Mouse (Mus musculus): ENCODE results near the gene Ccdc85b. TPM values are rescaled to one million over a fixed set of nuclear protein-coding genes. Genes with fewer than 3 reads are reported as not detected.
A peak's percentile ranks its signal among the peaks of the same experiment; 100 is the strongest.
"Not testable (repeated sequence)": the region's sequence is repeated elsewhere in the genome, so short reads cannot be mapped to it uniquely, and the experiment has no call there.

Ccdc85b gene
- total and polyA plus RNA-seq, 3 experiments = 3.0 to 13.1 (median 3.3) TPM

- ATAC-seq (ENCODE audit: extremely low read depth, insufficient number of reproducible peaks, low FRiP score, poor library complexity, severe bottlenecking) (no peak), DNase-seq (ENCODE audit: low spot score) (no peak)
- TF ChIP-seq TAL1 (conservative IDR thresholded peaks at IDR 0.05; ENCODE audit: low read depth, low read length) (no peak), GATA2 (IDR thresholded peaks at IDR 0.05; ENCODE audit: borderline replicate concordance, low read depth, low read length) (no peak), POLR2AphosphoS5 (IDR thresholded peaks at IDR 0.05; ENCODE audit: insufficient replicate concordance, low read depth, low read length) (no peak), GATA1 (IDR thresholded peaks at IDR 0.05; ENCODE audit: borderline replicate concordance, low read length) (no peak), CTCF (IDR thresholded peaks at IDR 0.05; ENCODE audit: low read depth, low read length) (no peak)
- Histone ChIP-seq H3K27me3 (ENCODE audit: insufficient read depth, low read length) (peaks cover 8% of the 10 kb centered on the region; the same call in 1 of the 2 replicates), H3K36me3 (replicated peaks) (peaks cover 6% of the 10 kb centered on the region), H3K9me3 (replicated peaks) (no peaks in the 10 kb centered on the region), H3K4me1 (ENCODE audit: insufficient read depth, low read depth, low read length) (peaks cover 34% of the 10 kb centered on the region), H3K4me3 (ENCODE audit: low read depth, low read length) (no peak overlapping the region)
These were observed 48.6 kb downstream of the Ccdc85b start for GRCm38 (mm10) chr19:5409068-5409467.

- Histone ChIP-seq H3K36me3 (replicated peaks) (peaks cover 6% of the 10 kb centered on the region), H3K9me3 (replicated peaks) (no peaks in the 10 kb centered on the region), H3K27me3 (ENCODE audit: insufficient read depth, low read length) (peaks cover 8% of the 10 kb centered on the region; the same call in 1 of the 2 replicates), H3K4me3 (ENCODE audit: low read depth, low read length) (no peak overlapping the region), H3K4me1 (ENCODE audit: insufficient read depth, low read depth, low read length) (peaks cover 34% of the 10 kb centered on the region)
- TF ChIP-seq GATA2 (IDR thresholded peaks at IDR 0.05; ENCODE audit: borderline replicate concordance, low read depth, low read length) (no peak), TAL1 (conservative IDR thresholded peaks at IDR 0.05; ENCODE audit: low read depth, low read length) (no peak), GATA1 (IDR thresholded peaks at IDR 0.05; ENCODE audit: borderline replicate concordance, low read length) (no peak), CTCF (IDR thresholded peaks at IDR 0.05; ENCODE audit: low read depth, low read length) (no peak), POLR2AphosphoS5 (IDR thresholded peaks at IDR 0.05; ENCODE audit: insufficient replicate concordance, low read depth, low read length) (no peak)
- no peak for ATAC-seq (ENCODE audit: extremely low read depth, insufficient number of reproducible peaks, low FRiP score, poor library complexity, severe bottlenecking)
- no peak for DNase-seq (ENCODE audit: low spot score)
These were observed 49.4 kb downstream of the Ccdc85b start for GRCm38 (mm10) chr19:5408057-5409001.

GRCm38 (mm10) chr19:5407133-5407532 lies 50.6 kb downstream of the Ccdc85b start:
- H3K4me1 ChIP-seq (ENCODE audit: insufficient read depth, low read depth, low read length) = peaks cover 36% of the 10 kb centered on the region
- no peak for DNase-seq (ENCODE audit: low spot score)
- TF ChIP-seq CTCF (IDR thresholded peaks at IDR 0.05; ENCODE audit: low read depth, low read length) = peak; percentile 29; the same call in 1 of the 2 replicates
- no peak for TF ChIP-seq GATA1 (IDR thresholded peaks at IDR 0.05; ENCODE audit: borderline replicate concordance, low read length)
- ATAC-seq (ENCODE audit: extremely low read depth, insufficient number of reproducible peaks, low FRiP score, poor library complexity, severe bottlenecking) = no peak
- peak overlapping the region; percentile 69 for H3K4me3 ChIP-seq (ENCODE audit: low read depth, low read length)
- peaks cover 8% of the 10 kb centered on the region; the same call in 1 of the 2 replicates for H3K27me3 ChIP-seq (ENCODE audit: insufficient read depth, low read length)
- no peaks in the 10 kb centered on the region for H3K9me3 ChIP-seq (replicated peaks)
- peaks cover 6% of the 10 kb centered on the region for H3K36me3 ChIP-seq (replicated peaks)

GRCm38 (mm10) chr19:5406531-5407126 lies 51.1 kb downstream of the Ccdc85b start:
- not testable (repeated sequence) for H3K36me3 ChIP-seq (replicated peaks); DNase-seq (ENCODE audit: low spot score); H3K9me3 ChIP-seq (replicated peaks); H3K27me3 ChIP-seq (ENCODE audit: insufficient read depth, low read length); ATAC-seq (ENCODE audit: extremely low read depth, insufficient number of reproducible peaks, low FRiP score, poor library complexity, severe bottlenecking)
- H3K4me1 ChIP-seq (ENCODE audit: insufficient read depth, low read depth, low read length) = peaks cover 38% of the 10 kb centered on the region
- H3K4me3 ChIP-seq (ENCODE audit: low read depth, low read length) = peak overlapping the region; percentile 69

- no peak for ATAC-seq (ENCODE audit: extremely low read depth, insufficient number of reproducible peaks, low FRiP score, poor library complexity, severe bottlenecking)
- Histone ChIP-seq H3K9me3 (replicated peaks) (no peaks in the 10 kb centered on the region), H3K4me1 (ENCODE audit: insufficient read depth, low read depth, low read length) (peaks cover 40% of the 10 kb centered on the region), H3K36me3 (replicated peaks) (peaks cover 6% of the 10 kb centered on the region), H3K4me3 (ENCODE audit: low read depth, low read length) (peak overlapping the region; percentile 58), H3K27me3 (ENCODE audit: insufficient read depth, low read length) (peaks cover 5% of the 10 kb centered on the region; the same call in 1 of the 2 replicates)
- no peak for DNase-seq (ENCODE audit: low spot score)
- TF ChIP-seq CTCF (IDR thresholded peaks at IDR 0.05; ENCODE audit: low read depth, low read length) = no peak
- TF ChIP-seq TAL1 (conservative IDR thresholded peaks at IDR 0.05; ENCODE audit: low read depth, low read length) = no peak
- TF ChIP-seq GATA1 (IDR thresholded peaks at IDR 0.05; ENCODE audit: borderline replicate concordance, low read length) = no peak
These were observed 51.8 kb downstream of the Ccdc85b start for GRCm38 (mm10) chr19:5405924-5406323.

Other genes starting within 250 kb of the Ccdc85b start
Only the 20 nearest of the 28 such genes appear.
- not detected in 2 replicates for gene Catsper1, start 122.2 kb downstream of the Ccdc85b start, total RNA-seq (2014; fragmentation: Nextera tagmentation)
- not detected in 2 replicates for gene Catsper1, start 122.2 kb downstream of the Ccdc85b start, total RNA-seq (2017)
- gene Catsper1, start 122.2 kb downstream of the Ccdc85b start, polyA plus RNA-seq (2012) = not detected in 2 replicates
- not detected in 2 replicates for gene Cst6, start 108.3 kb downstream of the Ccdc85b start, total RNA-seq (2014; fragmentation: Nextera tagmentation)
- 0.05 and 0.06 TPM in 2 replicates for gene Cst6, start 108.3 kb downstream of the Ccdc85b start, total RNA-seq (2017)
- gene Cst6, start 108.3 kb downstream of the Ccdc85b start, polyA plus RNA-seq (2012) = not detected in 2 replicates
- 38.5 and 40.9 TPM in 2 replicates for gene Eif1ad, start 91.2 kb downstream of the Ccdc85b start, total RNA-seq (2014; fragmentation: Nextera tagmentation)
- gene Eif1ad, start 91.2 kb downstream of the Ccdc85b start, total RNA-seq (2017) = 55.0 and 58.4 TPM in 2 replicates
- gene Eif1ad, start 91.2 kb downstream of the Ccdc85b start, polyA plus RNA-seq (2012) = 96.0 and 100 TPM in 2 replicates
- gene Banf1, start 90.7 kb downstream of the Ccdc85b start, total RNA-seq (2014; fragmentation: Nextera tagmentation) = 329 and 422 TPM in 2 replicates
- 35.1 and 42.1 TPM in 2 replicates for gene Banf1, start 90.7 kb downstream of the Ccdc85b start, total RNA-seq (2017)
- gene Banf1, start 90.7 kb downstream of the Ccdc85b start, polyA plus RNA-seq (2012) = 210 and 227 TPM in 2 replicates
- 39.6 and 40.5 TPM in 2 replicates for gene Sart1, start 69.2 kb downstream of the Ccdc85b start, total RNA-seq (2014; fragmentation: Nextera tagmentation)
- gene Sart1, start 69.2 kb downstream of the Ccdc85b start, total RNA-seq (2017) = 68.7 and 75.5 TPM in 2 replicates
- 183 and 195 TPM in 2 replicates for gene Sart1, start 69.2 kb downstream of the Ccdc85b start, polyA plus RNA-seq (2012)
- 1.3 TPM in 1 of 2 replicates, not detected in the other for gene Tsga10ip, start 55.4 kb downstream of the Ccdc85b start, total RNA-seq (2014; fragmentation: Nextera tagmentation)
- gene Tsga10ip, start 55.4 kb downstream of the Ccdc85b start, total RNA-seq (2017) = 0.11 TPM in 1 of 2 replicates, not detected in the other
- gene Tsga10ip, start 55.4 kb downstream of the Ccdc85b start, polyA plus RNA-seq (2012) = 0.74 and 1.5 TPM in 2 replicates
- gene Drap1, start 32.9 kb downstream of the Ccdc85b start, total RNA-seq (2014; fragmentation: Nextera tagmentation) = 44.6 and 46.0 TPM in 2 replicates
- gene Drap1, start 32.9 kb downstream of the Ccdc85b start, total RNA-seq (2017) = 81.5 and 87.0 TPM in 2 replicates
- 305 and 329 TPM in 2 replicates for gene Drap1, start 32.9 kb downstream of the Ccdc85b start, polyA plus RNA-seq (2012)
- 29.8 and 30.5 TPM in 2 replicates for gene AI837181, start 32.8 kb downstream of the Ccdc85b start, total RNA-seq (2014; fragmentation: Nextera tagmentation)
- gene AI837181, start 32.8 kb downstream of the Ccdc85b start, total RNA-seq (2017) = 10.2 and 10.5 TPM in 2 replicates
- 59.5 and 68.5 TPM in 2 replicates for gene AI837181, start 32.8 kb downstream of the Ccdc85b start, polyA plus RNA-seq (2012)
- gene Fosl1, start 10.3 kb downstream of the Ccdc85b start, total RNA-seq (2014; fragmentation: Nextera tagmentation) = 0.90 and 3.0 TPM in 2 replicates
- 1.9 and 2.3 TPM in 2 replicates for gene Fosl1, start 10.3 kb downstream of the Ccdc85b start, total RNA-seq (2017)
- gene Fosl1, start 10.3 kb downstream of the Ccdc85b start, polyA plus RNA-seq (2012) = 3.4 and 3.6 TPM in 2 replicates
- 50.8 and 53.9 TPM in 2 replicates for gene Fibp, start 2.7 kb upstream of the Ccdc85b start, total RNA-seq (2014; fragmentation: Nextera tagmentation)
- 71.8 and 104 TPM in 2 replicates for gene Fibp, start 2.7 kb upstream of the Ccdc85b start, total RNA-seq (2017)
- gene Fibp, start 2.7 kb upstream of the Ccdc85b start, polyA plus RNA-seq (2012) = 42.8 and 162 TPM in 2 replicates
- not detected in 2 replicates for gene Ctsw, start 10.6 kb upstream of the Ccdc85b start, total RNA-seq (2014; fragmentation: Nextera tagmentation)
- gene Ctsw, start 10.6 kb upstream of the Ccdc85b start, total RNA-seq (2017) = not detected in 2 replicates
- gene Ctsw, start 10.6 kb upstream of the Ccdc85b start, polyA plus RNA-seq (2012) = not detected in 2 replicates
- 4.1 and 6.7 TPM in 2 replicates for gene Efemp2, start 16.1 kb upstream of the Ccdc85b start, total RNA-seq (2014; fragmentation: Nextera tagmentation)
- gene Efemp2, start 16.1 kb upstream of the Ccdc85b start, total RNA-seq (2017) = 4.6 and 6.6 TPM in 2 replicates
- gene Efemp2, start 16.1 kb upstream of the Ccdc85b start, polyA plus RNA-seq (2012) = 3.0 and 3.1 TPM in 2 replicates
- 16.8 and 38.0 TPM in 2 replicates for gene Mus81, start 30.5 kb upstream of the Ccdc85b start, total RNA-seq (2014; fragmentation: Nextera tagmentation)
- gene Mus81, start 30.5 kb upstream of the Ccdc85b start, total RNA-seq (2017) = 16.0 and 22.9 TPM in 2 replicates
- 17.1 and 19.5 TPM in 2 replicates for gene Mus81, start 30.5 kb upstream of the Ccdc85b start, polyA plus RNA-seq (2012)
- 1,228 and 1,288 TPM in 2 replicates for gene Cfl1, start 32.6 kb upstream of the Ccdc85b start, total RNA-seq (2014; fragmentation: Nextera tagmentation)
- 1,086 and 1,192 TPM in 2 replicates for gene Cfl1, start 32.6 kb upstream of the Ccdc85b start, total RNA-seq (2017)
- gene Cfl1, start 32.6 kb upstream of the Ccdc85b start, polyA plus RNA-seq (2012) = 853 and 1,308 TPM in 2 replicates
- gene 1700020D05Rik, start 45.9 kb upstream of the Ccdc85b start, total RNA-seq (2014; fragmentation: Nextera tagmentation) = 0.73 and 4.0 TPM in 2 replicates
- 2.1 and 2.7 TPM in 2 replicates for gene 1700020D05Rik, start 45.9 kb upstream of the Ccdc85b start, total RNA-seq (2017)
- gene 1700020D05Rik, start 45.9 kb upstream of the Ccdc85b start, polyA plus RNA-seq (2012) = 0.12 and 0.36 TPM in 2 replicates
- 9.8 and 12.6 TPM in 2 replicates for gene Snx32, start 52.6 kb upstream of the Ccdc85b start, total RNA-seq (2014; fragmentation: Nextera tagmentation)
- gene Snx32, start 52.6 kb upstream of the Ccdc85b start, total RNA-seq (2017) = 12.0 and 13.3 TPM in 2 replicates
- gene Snx32, start 52.6 kb upstream of the Ccdc85b start, polyA plus RNA-seq (2012) = 1.6 and 2.0 TPM in 2 replicates
- not detected in 2 replicates for gene Ovol1, start 102.8 kb upstream of the Ccdc85b start, total RNA-seq (2014; fragmentation: Nextera tagmentation)
- 0.05 and 0.06 TPM in 2 replicates for gene Ovol1, start 102.8 kb upstream of the Ccdc85b start, total RNA-seq (2017)
- gene Ovol1, start 102.8 kb upstream of the Ccdc85b start, polyA plus RNA-seq (2012) = not detected in 2 replicates
- 8.5 and 11.0 TPM in 2 replicates for gene Ap5b1, start 110.1 kb upstream of the Ccdc85b start, total RNA-seq (2014; fragmentation: Nextera tagmentation)
- 5.5 and 6.5 TPM in 2 replicates for gene Ap5b1, start 110.1 kb upstream of the Ccdc85b start, total RNA-seq (2017)
- 15.5 and 16.4 TPM in 2 replicates for gene Ap5b1, start 110.1 kb upstream of the Ccdc85b start, polyA plus RNA-seq (2012)
- 19.7 and 30.8 TPM in 2 replicates for gene Rnaseh2c, start 144.0 kb upstream of the Ccdc85b start, total RNA-seq (2014; fragmentation: Nextera tagmentation)
- gene Rnaseh2c, start 144.0 kb upstream of the Ccdc85b start, total RNA-seq (2017) = 75.5 and 103 TPM in 2 replicates
- 277 and 315 TPM in 2 replicates for gene Rnaseh2c, start 144.0 kb upstream of the Ccdc85b start, polyA plus RNA-seq (2012)
- 40.1 and 43.0 TPM in 2 replicates for gene Kat5, start 152.3 kb upstream of the Ccdc85b start, total RNA-seq (2014; fragmentation: Nextera tagmentation)
- gene Kat5, start 152.3 kb upstream of the Ccdc85b start, total RNA-seq (2017) = 100 and 106 TPM in 2 replicates
- gene Kat5, start 152.3 kb upstream of the Ccdc85b start, polyA plus RNA-seq (2012) = 81.9 and 86.0 TPM in 2 replicates

Data from G1E (cell line).